Mouse (Mus musculus) hindbrain, embryonic 16.5 days (tissue): ENCODE data around the gene Six6. TPM values are rescaled to one million over a fixed set of nuclear protein-coding genes. Genes with fewer than 3 reads are reported as not detected.
A peak's percentile ranks its signal among the peaks of the same experiment; 100 is the strongest.

Experiments used
- ATAC-seq: fragments of 200-750 bp; cut with Nextera tagmentation; 2 replicates; pipeline ENCODE4 v1.8.0; 2017; ENCODE audit warnings: moderate TSS enrichment, moderate library complexity
- H3K27ac ChIP-seq: fragments of 300-500 bp; sonication (generic); 2 replicates; pipeline ENCODE4 v1.5.1; 2014; ENCODE audit warnings: low read depth, mild to moderate bottlenecking, control low read depth, low read length, moderate library complexity
- H3K27me3 ChIP-seq: fragments of 300-500 bp; sonication (generic); replicated peaks from 2 replicates; pipeline ENCODE4 v1.6.1; 2014; ENCODE audit warnings: low read length; ENCODE audit not compliant: control insufficient read depth, insufficient read depth
- H3K36me3 ChIP-seq: fragments of 300-500 bp; sonication (generic); 2 replicates; pipeline ENCODE4 v1.6.1; 2014; ENCODE audit warnings: mild to moderate bottlenecking, low read length, moderate library complexity, mixed read lengths; ENCODE audit not compliant: control insufficient read depth, insufficient read depth
- H3K4me1 ChIP-seq: fragments of 300-500 bp; sonication (generic); 2 replicates; pipeline ENCODE4 v1.6.1; 2014; ENCODE audit warnings: low read depth, low read length; ENCODE audit not compliant: control insufficient read depth, insufficient read depth
- H3K4me2 ChIP-seq: fragments of 300-500 bp; sonication (generic); 2 replicates; pipeline ENCODE4 v1.6.1; 2014; ENCODE audit warnings: mild to moderate bottlenecking, low read length, control low read depth, moderate library complexity
- H3K4me3 ChIP-seq: fragments of 300-500 bp; sonication (generic); 2 replicates; pipeline ENCODE4 v1.5.1; 2014; ENCODE audit warnings: mild to moderate bottlenecking, low read length, control low read depth, moderate library complexity
- H3K9ac ChIP-seq: fragments of 300-500 bp; sonication (generic); 2 replicates; pipeline ENCODE4 v1.6.1; 2014; ENCODE audit warnings: low read depth, mild to moderate bottlenecking, control low read depth, low read length, moderate library complexity
- H3K9me3 ChIP-seq: fragments of 300-500 bp; sonication (generic); 2 replicates; pipeline ENCODE4 v1.6.1; 2014; ENCODE audit warnings: mild to moderate bottlenecking, low read length, moderate library complexity; ENCODE audit not compliant: control insufficient read depth
- WGBS: fragments of 180-500 bp; shearing (Covaris S2); extraction: QIAGEN DNeasy Blood & Tissue Kit; methylation state at CpG from one replicate; pipeline ENCODE4 v1.1.7; 2014; 5-methylcytosine and 5-hydroxymethylcytosine counted together
- polyA plus RNA-seq: library from polyadenylated mRNA; unstranded; fragments of >200 nt; fragmentation: Nextera tagmentation; extraction: Ambion mirVana; gene quantifications from 2 replicates; pipeline ENCODE4 v1.2.1, GENCODE M21; 2015

The Six6 gene
- polyA plus RNA-seq, 1 experiment from 2014 or later: not detected

DNA sequence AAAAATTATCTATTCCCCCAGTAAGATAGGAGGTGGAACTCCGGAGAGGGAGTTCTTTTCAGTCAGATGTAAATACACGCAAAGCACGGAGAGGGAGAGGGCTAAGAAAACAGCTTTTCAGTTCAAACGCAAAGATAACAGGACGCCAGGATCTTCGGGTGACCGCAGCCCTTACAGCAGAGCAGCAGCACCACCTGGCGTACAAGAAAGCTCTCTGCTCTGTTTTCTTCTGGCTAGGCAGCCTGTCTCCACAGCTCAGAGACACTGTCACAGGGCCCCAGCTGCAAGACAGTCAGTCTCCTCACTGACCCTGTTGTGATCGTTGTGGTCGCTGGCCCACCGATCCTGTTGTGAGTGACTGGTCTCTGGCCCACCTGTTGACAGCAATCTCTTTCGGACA lies 37.0 kb downstream of the Six6 start:
- H3K27ac ChIP-seq: no peak overlapping the region
- 3% methylated on average over 12 of the region's 12 CpGs for WGBS
- no peak overlapping the region for H3K9ac ChIP-seq
- peak overlapping the region; percentile 32 for H3K4me2 ChIP-seq
- no peaks in the 10 kb centered on the region; the same call in 1 of the 2 replicates for H3K4me1 ChIP-seq
- H3K9me3 ChIP-seq: no peaks in the 10 kb centered on the region
- peak overlapping the region; percentile 20; the same call in 1 of the 2 replicates for H3K4me3 ChIP-seq
- H3K36me3 ChIP-seq: no peaks in the 10 kb centered on the region
- H3K27me3 ChIP-seq: peaks cover 17% of the 10 kb centered on the region
- peak; percentile 86 for ATAC-seq

- H3K27me3 ChIP-seq: peaks cover 12% of the 10 kb centered on the region
- no peak overlapping the region for H3K27ac ChIP-seq
- 81% methylated on average over 3 of the region's 3 CpGs for WGBS
- no peak overlapping the region for H3K4me2 ChIP-seq
- H3K9me3 ChIP-seq: no peaks in the 10 kb centered on the region
- H3K4me1 ChIP-seq: no peaks in the 10 kb centered on the region; the same call in 1 of the 2 replicates
- H3K4me3 ChIP-seq: no peak overlapping the region
- no peak for ATAC-seq
- H3K9ac ChIP-seq: no peak overlapping the region
- no peaks in the 10 kb centered on the region for H3K36me3 ChIP-seq
Measured at GRCm38 (mm10) chr12:72977851-72978250, 38.2 kb downstream of the Six6 start.

- Histone ChIP-seq H3K4me3 (no peak overlapping the region), H3K9ac (no peak overlapping the region), H3K27me3 (peaks cover 6% of the 10 kb centered on the region; the same call in 1 of the 2 replicates), H3K9me3 (no peaks in the 10 kb centered on the region), H3K27ac (no peak overlapping the region), H3K4me2 (no peak overlapping the region), H3K4me1 (no peaks in the 10 kb centered on the region; the same call in 1 of the 2 replicates), H3K36me3 (no peaks in the 10 kb centered on the region)
- WGBS: 81% methylated on average over 5 of the region's 5 CpGs
- ATAC-seq: no peak
Measured at GRCm38 (mm10) chr12:72979236-72979635, 39.5 kb downstream of the Six6 start.

DNA sequence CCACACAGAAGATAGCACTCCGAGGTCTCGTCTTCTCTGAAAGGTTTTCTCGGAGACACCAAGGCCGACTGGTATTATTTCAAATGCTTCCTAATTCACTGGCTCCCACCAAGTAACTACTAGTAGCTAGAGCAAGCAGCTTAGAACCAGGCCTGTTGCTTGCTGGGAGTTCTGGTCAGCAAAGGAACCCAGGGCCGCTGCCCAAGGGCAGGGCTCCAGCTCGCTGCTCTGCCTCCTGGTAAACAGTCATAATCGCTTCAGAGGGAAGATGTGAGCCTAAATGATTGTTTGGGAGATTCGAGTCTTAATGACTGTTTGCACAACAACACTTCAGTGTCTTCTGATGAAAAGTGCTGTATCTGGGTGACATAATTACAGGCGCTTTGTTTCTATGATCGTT lies 42.9 kb downstream of the Six6 start:
- H3K27ac ChIP-seq: no peak overlapping the region
- no peak overlapping the region for H3K4me3 ChIP-seq
- no peaks in the 10 kb centered on the region for H3K36me3 ChIP-seq
- H3K27me3 ChIP-seq: no peaks in the 10 kb centered on the region
- H3K4me2 ChIP-seq: no peak overlapping the region
- no peak for ATAC-seq
- H3K4me1 ChIP-seq: no peaks in the 10 kb centered on the region
- H3K9me3 ChIP-seq: no peaks in the 10 kb centered on the region
- no peak overlapping the region for H3K9ac ChIP-seq
- WGBS: 84% methylated on average over 10 of the region's 10 CpGs

GRCm38 (mm10) chr12:72983071-72983857 lies 43.6 kb downstream of the Six6 start:
- Histone ChIP-seq H3K9me3 (no peaks in the 10 kb centered on the region), H3K27ac (no peak overlapping the region), H3K9ac (no peak overlapping the region), H3K36me3 (no peaks in the 10 kb centered on the region), H3K4me1 (no peaks in the 10 kb centered on the region), H3K4me3 (no peak overlapping the region), H3K27me3 (no peaks in the 10 kb centered on the region), H3K4me2 (no peak overlapping the region)
- no peak for ATAC-seq
- 88% methylated on average over 8 of the region's 8 CpGs for WGBS

Other genes with a start within 250 kb of the Six6 start
- 25.7 and 47.5 TPM in 2 replicates for gene Ppm1a, start 182.4 kb upstream of the Six6 start, polyA plus RNA-seq
- gene 4930447C04Rik, start 882 bp downstream of the Six6 start, polyA plus RNA-seq: 5.5 and 9.4 TPM in 2 replicates
- 0.58 and 1.5 TPM in 2 replicates for gene Six1, start 114.0 kb downstream of the Six6 start, polyA plus RNA-seq
- 0.24 and 0.47 TPM in 2 replicates for gene Six4, start 173.6 kb downstream of the Six6 start, polyA plus RNA-seq
- gene Mnat1, start 183.8 kb downstream of the Six6 start, polyA plus RNA-seq: 16.2 and 17.4 TPM in 2 replicates